Comparison of ENCODE assay signal across 17 mouse cellular contexts in the genomic region with DNA sequence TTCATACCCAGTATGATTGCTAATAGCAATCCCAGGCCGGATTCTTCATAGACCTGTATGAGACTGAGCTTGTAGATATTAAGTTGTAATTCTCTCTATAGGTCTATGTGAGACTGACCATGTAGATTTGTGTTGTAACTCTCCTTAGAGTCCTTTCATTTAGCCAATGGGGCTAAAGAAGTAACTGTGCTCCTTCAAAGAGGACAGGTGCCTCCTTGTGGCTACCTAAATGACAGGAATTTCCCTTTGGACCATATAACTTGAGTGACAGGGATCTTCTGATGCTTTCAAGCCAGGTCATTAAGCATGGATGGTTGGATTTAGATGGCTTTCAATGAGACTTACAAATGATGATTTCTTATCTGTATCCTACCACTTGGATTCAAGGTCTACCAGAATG.
"Had no signal": no experiment of that assay in that cellular context is flagged by ENCODE, and none has a peak within 500 bp of the region (broad histone marks: within the 10 kb centered on the region; RNA-seq: fewer than 3 reads in every experiment).

No protein-coding gene starts in this region.

- ATAC-seq: liver, embryonic 12.5 days; midbrain, embryonic 13.5 days had no signal

- DNase-seq: kidney, adult 2 months; kidney, postnatal 25 days; left cerebral cortex, postnatal 4 days; liver; lung, adult 18-20 months; lung, postnatal 10 days; lung, postnatal 36 days; right cerebral cortex, postnatal 25 days; spleen, adult 18-20 months; thymus, postnatal 25 days had no signal

- H3K27me3 ChIP-seq: limb, embryonic 13.5 days; liver, embryonic 12.5 days; liver, embryonic 15.5 days; lung, embryonic 15.5 days; megakaryocyte, embryonic 14.5 days; midbrain, embryonic 13.5 days; stomach, embryonic 15.5 days had no signal
